Mouse (Mus musculus) kidney, adult 2 months (tissue): ENCODE data around the gene Carmil1.

Source experiments
- CTCF ChIP-seq: fragments of 200-500 bp; conservative IDR thresholded peaks from 2 replicates; pipeline ENCODE4 v1.5.1; 2011; ENCODE audit warnings: low read depth, mild to moderate bottlenecking, control low read depth, low read length, moderate library complexity, mixed read lengths; ENCODE audit not compliant: insufficient read depth, insufficient read length
- POLR2A ChIP-seq: fragments of 200-500 bp; IDR thresholded peaks from one replicate; pipeline ENCODE4 v1.6.1; 2011; ENCODE audit warnings: low read depth, low read length, control low read depth

DNA sequence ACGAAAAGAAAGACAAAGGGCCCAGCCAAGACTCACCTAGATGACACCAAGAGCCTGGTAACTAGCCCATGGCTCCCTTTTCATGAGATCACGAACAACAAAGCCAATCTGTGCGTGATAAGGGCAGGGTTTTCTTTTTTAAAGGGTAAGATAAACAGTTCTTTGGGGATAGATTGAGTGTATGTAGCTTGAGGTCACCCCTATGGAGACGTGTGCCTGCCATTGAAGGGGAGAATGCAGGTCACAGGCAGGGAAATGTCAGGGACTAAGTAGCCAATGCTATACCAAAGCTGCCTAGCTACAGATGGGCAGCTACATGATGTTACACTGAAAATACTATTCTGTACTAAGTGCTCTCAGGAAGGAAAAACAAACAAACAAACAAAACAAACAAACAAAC, 120.6 kb downstream of the Carmil1 start:
- TF ChIP-seq CTCF (no peak), POLR2A (no peak)
